8 mouse cellular contexts compared by ENCODE assay signal in genomic region chr19:47463636-47464303, GRCm38 (mm10). TPM values are rescaled to one million over a fixed set of nuclear protein-coding genes. Genes with fewer than 3 reads are reported as not detected.
DNase-seq lines count a peak whose midpoint lies in the region; ATAC-seq and TF ChIP-seq lines count a peak whose summit lies in the region.

No protein-coding gene starts in this region.

- peak; percentile 89 for DNase-seq in adrenal gland, postnatal 14 days
- DNase-seq in liver, embryonic 13.5 days: peak; percentile 72
- DNase-seq in neural tube, embryonic 10.5 days (ENCODE audit: extremely low spot score, low spot score): peak; percentile 82

- peak; percentile 89 for TF ChIP-seq CTCF in C2C12 (IDR thresholded peaks at IDR 0.05; ENCODE audit: control insufficient read depth, insufficient read depth, insufficient read length)
- peak; percentile 27; the same call in 1 of the 2 replicates for TF ChIP-seq CTCF in testis, adult 2 months (IDR thresholded peaks at IDR 0.05; ENCODE audit: control insufficient read depth, insufficient read depth, insufficient replicate concordance, low read depth, low read length)

- no peaks in the 10 kb centered on the region for H3K27me3 ChIP-seq in C2C12 (ENCODE audit: control insufficient read depth, insufficient read depth, insufficient read length)
- H3K27me3 ChIP-seq in embryonic facial prominence, embryonic 15.5 days: no peaks in the 10 kb centered on the region
- H3K27me3 ChIP-seq in heart, embryonic 11.5 days (ENCODE audit: control insufficient read depth, insufficient read depth, low read length): no peaks in the 10 kb centered on the region
- no peaks in the 10 kb centered on the region for H3K27me3 ChIP-seq in kidney, embryonic 15.5 days
- H3K27me3 ChIP-seq in liver, embryonic 13.5 days: peaks cover 45% of the 10 kb centered on the region
- no peaks in the 10 kb centered on the region for H3K27me3 ChIP-seq in testis, adult 2 months (ENCODE audit: control insufficient read depth, insufficient read depth, low read length)

- no peaks in the 10 kb centered on the region; the same call in 1 of the 2 replicates for H3K9me3 ChIP-seq in embryonic facial prominence, embryonic 15.5 days (replicated peaks)
- H3K9me3 ChIP-seq in heart, embryonic 11.5 days (replicated peaks; ENCODE audit: control insufficient read depth, low read length): peaks cover 3% of the 10 kb centered on the region; the same call in 1 of the 2 replicates
- no peaks in the 10 kb centered on the region for H3K9me3 ChIP-seq in kidney, embryonic 15.5 days (replicated peaks)
- no peaks in the 10 kb centered on the region for H3K9me3 ChIP-seq in liver, embryonic 13.5 days (replicated peaks)

- H3K4me2 ChIP-seq in embryonic facial prominence, embryonic 15.5 days (replicated peaks): peak overlapping the region; percentile 82
- peak overlapping the region; percentile 92 for H3K4me2 ChIP-seq in heart, embryonic 11.5 days
- peak overlapping the region; percentile 87 for H3K4me2 ChIP-seq in kidney, embryonic 15.5 days
- H3K4me2 ChIP-seq in liver, embryonic 13.5 days: peak overlapping the region; percentile 96

- H3K79me2 ChIP-seq in C2C12 (ENCODE audit: control insufficient read depth, insufficient read depth): peaks cover 26% of the 10 kb centered on the region

- no peaks in the 10 kb centered on the region for H3K36me3 ChIP-seq in C2C12 (ENCODE audit: control insufficient read depth, insufficient read depth)
- H3K36me3 ChIP-seq in embryonic facial prominence, embryonic 15.5 days: no peaks in the 10 kb centered on the region
- 0 out of 2 replicates have a peak, but pooled peaks cover 2% of the 10 kb centered on the region for H3K36me3 ChIP-seq in heart, embryonic 11.5 days (ENCODE audit: control insufficient read depth, insufficient read depth, low read length)
- no peaks in the 10 kb centered on the region; the same call in 1 of the 2 replicates for H3K36me3 ChIP-seq in kidney, embryonic 15.5 days
- no peaks in the 10 kb centered on the region for H3K36me3 ChIP-seq in liver, embryonic 13.5 days
- H3K36me3 ChIP-seq in testis, adult 2 months (ENCODE audit: control insufficient read depth, insufficient read depth, low read length): no peaks in the 10 kb centered on the region

- peak overlapping the region; percentile 93 for H3K27ac ChIP-seq in embryonic facial prominence, embryonic 15.5 days (replicated peaks)
- H3K27ac ChIP-seq in heart, embryonic 11.5 days (ENCODE audit: low read depth, low read length): peak overlapping the region; percentile 89
- peak overlapping the region; percentile 94 for H3K27ac ChIP-seq in kidney, embryonic 15.5 days
- H3K27ac ChIP-seq in liver, embryonic 13.5 days: peak overlapping the region; percentile 80
- H3K27ac ChIP-seq in testis, adult 2 months (ENCODE audit: control insufficient read depth, insufficient read depth, low read depth, low read length): no peak overlapping the region

- 0 out of 2 replicates have a peak, but pooled peaks have one; percentile 4 for TF ChIP-seq POLR2A in testis, adult 2 months (IDR thresholded peaks at IDR 0.05; ENCODE audit: control insufficient read depth, low read depth, low read length)

- H3K9ac ChIP-seq in embryonic facial prominence, embryonic 15.5 days: peak overlapping the region; percentile 88
- peak overlapping the region; percentile 85 for H3K9ac ChIP-seq in heart, embryonic 11.5 days (ENCODE audit: low read depth, low read length)
- peak overlapping the region; percentile 80 for H3K9ac ChIP-seq in kidney, embryonic 15.5 days
- peak overlapping the region; percentile 84 for H3K9ac ChIP-seq in liver, embryonic 13.5 days

- peaks cover 60% of the 10 kb centered on the region for H3K4me1 ChIP-seq in embryonic facial prominence, embryonic 15.5 days
- H3K4me1 ChIP-seq in heart, embryonic 11.5 days (ENCODE audit: control insufficient read depth, insufficient read depth, low read length): peaks cover 34% of the 10 kb centered on the region
- peaks cover 61% of the 10 kb centered on the region for H3K4me1 ChIP-seq in kidney, embryonic 15.5 days
- H3K4me1 ChIP-seq in liver, embryonic 13.5 days (replicated peaks): peaks cover 73% of the 10 kb centered on the region
- H3K4me1 ChIP-seq in testis, adult 2 months (ENCODE audit: control insufficient read depth, insufficient read depth, low read length): peaks cover 10% of the 10 kb centered on the region

- under 1% methylated on average over 46 of the region's 46 CpGs for WGBS in embryonic facial prominence, embryonic 15.5 days
- under 1% methylated on average over 46 of the region's 46 CpGs for WGBS in heart, embryonic 11.5 days (ENCODE audit: insufficient replicate concordance)
- WGBS in kidney, embryonic 15.5 days: under 1% methylated on average over 45 of the region's 46 CpGs
- WGBS in liver, embryonic 13.5 days (ENCODE audit: insufficient replicate concordance): under 1% methylated on average over 46 of the region's 46 CpGs

- peak overlapping the region; percentile 63 for H3K4me3 ChIP-seq in C2C12 (ENCODE audit: insufficient read depth, poor library complexity, severe bottlenecking)
- peak overlapping the region; percentile 83 for H3K4me3 ChIP-seq in embryonic facial prominence, embryonic 15.5 days (replicated peaks)
- peak overlapping the region; percentile 71 for H3K4me3 ChIP-seq in heart, embryonic 11.5 days (ENCODE audit: low read depth, low read length)
- peak overlapping the region; percentile 81 for H3K4me3 ChIP-seq in kidney, embryonic 15.5 days (replicated peaks)
- peak overlapping the region; percentile 74 for H3K4me3 ChIP-seq in liver, embryonic 13.5 days (replicated peaks)
- peak overlapping the region; percentile 73 for H3K4me3 ChIP-seq in testis, adult 2 months (ENCODE audit: control insufficient read depth, low read depth, low read length)

- H3K79me3 ChIP-seq in C2C12 (ENCODE audit: low read depth): peaks cover 5% of the 10 kb centered on the region

- H3ac ChIP-seq in C2C12 (ENCODE audit: control insufficient read depth, insufficient read length, low read depth): peak overlapping the region; percentile 92

- ATAC-seq in embryonic facial prominence, embryonic 15.5 days (ENCODE audit: insufficient number of reproducible peaks, low FRiP score, low TSS enrichment, low read depth): peak; percentile 58
- ATAC-seq in heart, embryonic 11.5 days (replicated peaks; ENCODE audit: insufficient number of reproducible peaks, low FRiP score, low TSS enrichment): peak; percentile 72
- peak; percentile 59 for ATAC-seq in kidney, embryonic 15.5 days (replicated peaks; ENCODE audit: low FRiP score)
- ATAC-seq in liver, embryonic 13.5 days (ENCODE audit: low read depth): peak; percentile 72

TF ChIP-seq in C2C12, 6 proteins besides CTCF, POLR2A, EP300 and RAD21:
- TF ChIP-seq FOSL1 (IDR thresholded peaks at IDR 0.05; ENCODE audit: insufficient read depth, low read length, poor library complexity, severe bottlenecking) (no peak), MYOD1 (IDR thresholded peaks at IDR 0.05; ENCODE audit: control insufficient read depth, insufficient read length, low read depth) (no peak), USF1 (IDR thresholded peaks at IDR 0.05; ENCODE audit: low read depth) (no peak), MYOG (IDR thresholded peaks at IDR 0.05; ENCODE audit: control insufficient read depth, extremely low read depth, insufficient read length) (no peak), MAX (IDR thresholded peaks at IDR 0.05) (no peak), CEBPB (IDR thresholded peaks at IDR 0.05; ENCODE audit: low read depth) (no peak)

RNA-seq across cellular contexts. Expression of gene Sh3pxd2a, which starts 0.4 kb away (rescaled TPM):
- polyA plus RNA-seq in C2C12 (2012; fragmentation: generic; extraction: Trizol): 22.2 TPM
- 107 and 136 TPM in 2 replicates for total RNA-seq in adrenal gland, postnatal 14 days (2021)
- 15.8 and 16.0 TPM in 2 replicates for polyA plus RNA-seq in embryonic facial prominence, embryonic 15.5 days (2015; fragmentation: Nextera tagmentation; extraction: Ambion mirVana)
- 6.9 and 10.1 TPM in 2 replicates for polyA plus RNA-seq in heart, embryonic 11.5 days (2014; fragmentation: Nextera tagmentation; extraction: Ambion mirVana)
- 5.5 and 6.4 TPM in 2 replicates for polyA plus RNA-seq in kidney, embryonic 15.5 days (2015; fragmentation: Nextera tagmentation; extraction: Ambion mirVana)
- 0.54 and 0.62 TPM in 2 replicates for polyA plus RNA-seq in liver, embryonic 13.5 days (2015; fragmentation: Nextera tagmentation; extraction: Ambion mirVana)
- polyA plus RNA-seq in testis, adult 2 months (2012; rRNA removed): 1.2 and 1.6 TPM in 2 replicates
